Mouse (Mus musculus) activated CD4-positive, CD25-positive, alpha-beta regulatory T cell, adult 4 months (primary cell): ENCODE measurements around the gene Hoxc10. TPM values are rescaled to one million over a fixed set of nuclear protein-coding genes. Genes with fewer than 3 reads are reported as not detected.

Source experiments
- ATAC-seq: one replicate; pipeline ENCODE4 v1.8.0; 2017
- polyA plus RNA-seq, 2 experiments: library from polyadenylated mRNA; unstranded; fragments of 100-300 nt; shearing (Covaris generic); gene quantifications; one replicate each; pipeline ENCODE4 v1.2.1; 2017

The Hoxc10 gene
- polyA plus RNA-seq, 2 experiments from 2014 or later = not detected

DNA sequence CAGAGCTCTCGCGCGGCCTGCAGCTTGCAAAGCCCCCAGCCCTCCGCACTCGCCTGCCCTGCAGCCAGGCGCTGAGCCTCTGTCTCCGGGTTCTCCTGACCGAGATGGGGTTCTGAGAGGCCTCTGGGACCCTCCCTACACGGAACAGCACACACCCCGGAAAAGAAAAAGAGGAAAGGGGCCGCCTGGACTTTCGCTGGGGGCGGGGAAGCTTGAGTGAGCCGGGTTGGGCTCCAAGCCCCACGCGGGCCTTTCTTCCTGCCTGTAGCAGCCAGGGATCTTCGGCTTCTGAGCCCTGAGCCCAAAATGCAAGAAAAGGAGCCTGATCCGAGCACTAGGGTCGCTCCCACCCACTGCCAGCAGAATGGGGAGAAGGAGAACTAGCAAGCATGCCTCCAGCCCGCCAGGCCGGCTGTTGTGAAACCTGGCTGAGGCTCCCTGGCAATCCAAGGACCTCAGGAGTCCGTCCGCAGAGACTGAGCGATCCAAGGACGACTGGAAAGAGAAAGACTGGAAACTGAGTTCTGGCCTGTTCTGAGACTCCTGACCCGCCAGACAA, 45.4 kb downstream of the Hoxc10 start:
- ATAC-seq = no peak

DNA sequence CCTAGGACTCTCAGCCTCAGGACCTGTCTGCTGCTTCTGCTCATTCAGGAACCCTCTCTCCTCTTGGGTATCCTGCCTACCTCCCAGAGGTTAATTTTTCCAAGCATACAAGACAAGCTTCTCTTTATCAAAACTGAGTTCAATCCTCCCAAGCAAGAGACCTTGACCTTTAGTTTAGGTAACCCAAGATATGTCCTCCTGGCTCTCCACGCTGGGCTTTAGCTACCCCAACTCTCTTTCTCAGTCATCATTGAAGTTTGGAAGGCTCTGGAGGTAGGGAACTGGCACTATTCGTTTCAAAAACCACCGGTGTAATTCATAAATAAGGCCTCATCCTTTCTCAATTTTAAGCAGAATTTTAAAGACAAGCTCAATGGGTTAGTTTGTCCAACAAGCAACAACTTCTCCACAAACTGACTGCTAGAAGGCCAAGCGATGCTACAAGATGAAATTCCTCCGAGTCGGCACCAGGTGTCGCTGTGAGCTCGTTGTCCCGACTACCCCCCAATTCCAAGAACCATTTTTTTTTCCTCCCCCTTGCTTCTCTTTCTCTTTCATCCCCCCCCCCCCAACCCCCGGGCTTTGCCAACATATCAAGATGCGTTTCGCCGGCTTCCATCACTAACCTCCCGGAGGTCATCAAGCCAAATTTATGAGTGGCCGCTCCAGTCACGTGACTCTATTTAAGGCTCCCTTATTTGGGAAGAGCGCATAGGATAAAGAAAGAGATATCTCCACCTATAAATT, 46.8 kb downstream of the Hoxc10 start:
- no peak for ATAC-seq

DNA sequence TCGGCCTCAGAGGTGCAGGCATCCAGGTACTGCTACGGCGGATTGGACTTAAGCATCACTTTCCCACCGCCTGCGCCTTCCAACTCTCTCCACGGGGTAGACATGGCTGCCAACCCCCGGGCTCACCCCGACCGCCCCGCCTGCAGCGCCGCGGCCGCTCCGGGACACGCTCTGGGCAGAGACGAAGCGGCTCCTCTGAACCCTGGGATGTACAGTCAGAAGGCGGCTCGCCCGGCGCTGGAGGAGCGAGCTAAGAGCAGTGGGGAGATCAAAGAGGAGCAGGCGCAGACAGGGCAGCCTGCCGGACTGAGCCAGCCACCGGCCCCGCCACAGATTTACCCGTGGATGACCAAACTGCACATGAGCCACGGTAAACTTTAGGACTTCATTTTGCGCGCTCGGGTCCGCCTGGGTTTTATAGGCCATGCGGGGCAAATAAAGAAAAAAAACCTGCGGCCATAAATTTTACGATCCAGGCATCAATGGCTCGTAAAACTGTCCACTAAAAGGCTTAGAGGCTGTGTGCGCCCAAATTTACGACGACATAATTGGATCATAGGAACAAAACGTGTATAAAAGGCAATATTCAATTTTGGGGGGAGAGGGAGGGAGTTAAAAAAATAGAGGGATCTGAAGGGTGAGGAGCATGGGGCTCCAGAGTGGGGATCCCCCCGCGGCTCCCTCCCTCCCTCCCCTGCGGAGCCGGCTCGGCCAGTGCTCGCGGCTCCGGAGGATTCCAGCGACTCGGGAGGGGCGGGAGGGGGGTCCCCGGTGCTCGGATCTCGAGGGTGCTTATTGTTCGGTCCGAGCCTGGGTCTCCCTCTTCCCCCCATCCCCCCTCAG, 47.8 kb downstream of the Hoxc10 start:
- ATAC-seq = no peak

DNA sequence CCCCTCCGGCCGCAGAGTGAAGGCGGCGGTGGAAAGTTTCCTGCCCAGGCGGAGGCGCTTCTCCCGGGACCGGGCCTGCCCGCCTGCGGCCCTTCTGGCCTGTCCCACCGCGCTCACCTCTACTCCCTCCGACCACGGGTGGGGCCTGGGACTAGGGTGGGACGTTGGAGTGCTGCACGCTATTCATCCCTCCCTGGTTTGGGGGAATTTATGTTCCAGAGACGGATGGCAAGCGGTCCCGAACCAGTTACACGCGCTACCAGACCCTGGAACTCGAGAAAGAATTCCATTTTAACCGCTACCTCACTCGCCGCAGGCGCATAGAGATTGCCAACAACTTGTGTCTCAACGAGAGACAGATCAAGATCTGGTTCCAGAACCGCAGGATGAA, 48.4 kb downstream of the Hoxc10 start:
- no peak for ATAC-seq

DNA sequence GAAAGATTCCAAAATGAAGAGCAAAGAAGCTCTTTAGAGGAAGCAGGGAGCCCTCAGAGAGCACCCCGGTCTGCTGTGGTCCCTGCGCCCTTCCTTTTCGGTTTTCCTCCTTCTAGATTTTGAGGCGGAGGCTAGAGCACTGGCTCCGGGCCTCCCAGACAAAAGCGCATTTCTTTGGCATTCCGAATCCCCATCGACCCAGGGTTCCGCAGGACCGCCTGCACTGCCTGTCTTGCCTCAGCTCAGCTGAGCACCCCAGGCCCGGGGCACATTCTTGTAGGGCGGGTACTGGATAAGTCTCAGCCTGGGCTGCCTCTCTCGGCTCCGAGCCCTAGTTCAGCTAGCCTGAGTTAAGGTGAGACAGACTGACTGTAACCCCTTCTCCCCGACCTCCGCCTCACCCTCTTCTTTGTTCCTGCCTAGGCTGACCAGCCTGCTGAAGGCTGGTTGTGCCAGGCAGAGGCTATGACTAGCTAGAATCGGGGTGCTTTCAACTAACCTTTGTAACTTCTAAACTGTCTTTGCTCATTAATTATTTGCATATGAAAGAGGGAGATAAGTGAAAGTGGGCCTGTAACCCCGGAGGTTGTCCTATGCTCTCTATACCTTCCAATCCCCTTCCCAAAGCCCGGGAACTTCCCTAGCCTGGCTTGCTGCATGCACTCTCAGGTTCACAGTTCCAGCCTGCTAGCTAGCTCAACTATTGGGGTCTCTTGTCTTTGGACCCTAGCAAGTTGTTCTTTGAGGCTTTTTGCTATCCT, 49.0 kb downstream of the Hoxc10 start:
- ATAC-seq = no peak

DNA sequence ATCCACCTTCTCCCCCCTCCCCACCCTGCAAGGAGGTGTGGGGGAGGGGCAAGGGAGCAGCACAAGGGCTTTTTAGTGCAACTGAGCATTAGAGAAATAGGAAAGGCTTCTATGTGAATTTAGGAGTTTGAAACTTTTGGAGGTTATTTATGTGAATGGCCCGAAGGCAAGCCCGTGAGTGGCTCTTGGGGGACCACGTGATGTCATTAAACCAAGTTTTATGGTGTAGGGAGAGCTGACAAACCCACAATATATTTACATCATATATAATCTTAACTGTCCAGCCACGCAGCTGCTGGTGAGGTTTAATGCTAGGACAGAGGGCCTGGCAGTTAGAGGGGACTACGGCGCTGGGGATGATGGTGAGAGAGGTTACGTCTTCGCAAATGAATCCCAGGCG, 52.0 kb downstream of the Hoxc10 start, which contains the start of gene Hoxc4:
Gene Hoxc4 (plus strand): TSS at position 299 of the 400 bp plus-strand sequence.
- no peak for ATAC-seq

DNA sequence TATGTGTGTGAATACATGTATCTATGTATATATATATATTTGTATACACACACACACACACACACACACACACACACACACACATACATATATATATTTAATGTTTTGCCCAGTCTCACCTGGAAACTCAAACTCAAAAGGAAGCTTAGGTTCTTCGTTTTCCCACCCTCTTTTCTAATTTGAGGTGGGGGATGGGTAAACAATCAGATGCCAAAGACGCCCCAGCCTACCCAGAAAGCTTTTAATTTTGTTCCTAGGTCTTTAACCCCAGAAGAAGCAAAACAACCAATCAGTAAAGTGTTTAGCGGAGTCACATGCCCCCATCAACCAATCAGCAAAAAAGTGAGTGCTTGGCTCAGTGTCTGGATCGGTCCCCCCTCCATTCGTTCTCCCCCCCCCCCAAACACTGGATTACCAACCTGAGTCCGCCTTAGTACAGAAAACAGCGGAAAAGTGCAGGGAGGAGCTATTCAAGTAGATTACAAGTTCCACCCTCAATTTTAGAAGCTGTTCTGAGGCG, 54.4 kb downstream of the Hoxc10 start:
- ATAC-seq = no peak

Other genes starting within 250 kb of the Hoxc10 start
- 10 to 100 TPM; 26.1 to 39.2 TPM for gene Calcoco1, start 244.6 kb upstream of the Hoxc10 start, polyA plus RNA-seq
- gene Hoxc13, start 45.7 kb upstream of the Hoxc10 start, polyA plus RNA-seq = not detected
- gene Hoxc12, start 30.0 kb upstream of the Hoxc10 start, polyA plus RNA-seq = not detected
- not detected for gene Hoxc11, start 12.4 kb upstream of the Hoxc10 start, polyA plus RNA-seq
- gene Hoxc5, start 647 bp downstream of the Hoxc10 start, polyA plus RNA-seq = not detected
- gene Hoxc9, start 9.6 kb downstream of the Hoxc10 start, polyA plus RNA-seq = not detected
- gene Hoxc8, start 23.8 kb downstream of the Hoxc10 start, polyA plus RNA-seq = under 1 TPM in 1 of 2 experiments, not detected in 1; 0.15 TPM
- gene Hoxc6, start 31.5 kb downstream of the Hoxc10 start, polyA plus RNA-seq = not detected
- gene Hoxc4, start 52.1 kb downstream of the Hoxc10 start, polyA plus RNA-seq = not detected
- gene Smug1, start 200.3 kb downstream of the Hoxc10 start, polyA plus RNA-seq = 1 to 10 TPM; 4.0 to 5.8 TPM